Mouse (Mus musculus): Measurements from ENCODE around the gene Gsap. TPM values are rescaled to one million over a fixed set of nuclear protein-coding genes. Genes with fewer than 3 reads are reported as not detected.
A peak's percentile ranks its signal among the peaks of the same experiment; 100 is the strongest.

Gsap gene
- polyA plus RNA-seq, 1 experiment from 2014 or later, result 3.6 TPM

GRCm38 (mm10) chr5:21257806-21258205 is 71.8 kb downstream of the Gsap start:
- Histone ChIP-seq H3K36me3 (ENCODE audit: control insufficient read depth, insufficient read depth, low read length) (no peaks in the 10 kb centered on the region), H3K4me3 (ENCODE audit: low read depth, low read length) (no peak overlapping the region), H3K27me3 (replicated peaks; ENCODE audit: control insufficient read depth, insufficient read depth, low read length) (no peaks in the 10 kb centered on the region), H3K4me2 (ENCODE audit: low read depth, low read length) (no peak overlapping the region), H3K9ac (ENCODE audit: low read depth, low read length) (no peak overlapping the region), H3K27ac (replicated peaks; ENCODE audit: low read depth, low read length) (no peak overlapping the region), H3K9me3 (ENCODE audit: control insufficient read depth, low read length) (no peaks in the 10 kb centered on the region), H3K4me1 (ENCODE audit: control insufficient read depth, insufficient read depth, low read length) (peaks cover 10% of the 10 kb centered on the region)
- 66% methylated on average over 6 of the region's 6 CpGs for WGBS
- no peak for DNase-seq (ENCODE audit: low spot score)
- ATAC-seq (ENCODE audit: low read depth), result no peak

DNA sequence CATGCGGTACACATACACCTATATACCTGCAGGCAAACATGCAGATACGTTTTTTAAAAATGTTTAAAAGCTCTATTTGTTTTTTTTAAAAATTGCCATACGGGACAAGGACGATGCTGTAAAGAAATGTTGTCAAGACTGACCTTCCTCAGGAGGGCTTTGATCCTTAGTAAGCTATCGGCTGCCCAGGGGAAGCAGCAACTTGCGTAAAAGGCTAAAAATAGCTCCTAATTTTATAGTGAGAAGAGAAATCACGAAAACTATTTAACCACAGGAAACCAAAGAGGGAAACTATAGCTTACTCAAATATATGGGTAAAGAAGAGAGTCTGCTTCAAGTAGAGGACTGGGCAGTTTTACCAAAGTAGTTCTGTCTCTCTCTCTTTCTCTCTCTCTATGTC is 74.7 kb downstream of the Gsap start:
- no peaks in the 10 kb centered on the region for H3K9me3 ChIP-seq (ENCODE audit: control insufficient read depth, low read length)
- H3K4me2 ChIP-seq (ENCODE audit: low read depth, low read length), result no peak overlapping the region
- H3K27me3 ChIP-seq (replicated peaks; ENCODE audit: control insufficient read depth, insufficient read depth, low read length), result no peaks in the 10 kb centered on the region
- H3K4me1 ChIP-seq (ENCODE audit: control insufficient read depth, insufficient read depth, low read length), result peaks cover 18% of the 10 kb centered on the region
- DNase-seq (ENCODE audit: low spot score) (no peak), ATAC-seq (ENCODE audit: low read depth) (no peak)
- H3K4me3 ChIP-seq (ENCODE audit: low read depth, low read length), result no peak overlapping the region
- no peaks in the 10 kb centered on the region for H3K36me3 ChIP-seq (ENCODE audit: control insufficient read depth, insufficient read depth, low read length)
- WGBS, result 48% methylated on average over 7 of the region's 7 CpGs
- H3K9ac ChIP-seq (ENCODE audit: low read depth, low read length), result no peak overlapping the region
- H3K27ac ChIP-seq (replicated peaks; ENCODE audit: low read depth, low read length), result no peak overlapping the region

GRCm38 (mm10) chr5:21261202-21261844 is 75.3 kb downstream of the Gsap start:
- no peaks in the 10 kb centered on the region for H3K36me3 ChIP-seq (ENCODE audit: control insufficient read depth, insufficient read depth, low read length)
- peaks cover 18% of the 10 kb centered on the region for H3K4me1 ChIP-seq (ENCODE audit: control insufficient read depth, insufficient read depth, low read length)
- no peak overlapping the region for H3K4me3 ChIP-seq (ENCODE audit: low read depth, low read length)
- H3K27me3 ChIP-seq (replicated peaks; ENCODE audit: control insufficient read depth, insufficient read depth, low read length), result no peaks in the 10 kb centered on the region
- no peak for DNase-seq (ENCODE audit: low spot score)
- H3K27ac ChIP-seq (replicated peaks; ENCODE audit: low read depth, low read length), result no peak overlapping the region
- ATAC-seq (ENCODE audit: low read depth), result no peak
- 30% methylated on average over 6 of the region's 6 CpGs for WGBS
- H3K4me2 ChIP-seq (ENCODE audit: low read depth, low read length), result no peak overlapping the region
- H3K9ac ChIP-seq (ENCODE audit: low read depth, low read length), result no peak overlapping the region
- H3K9me3 ChIP-seq (ENCODE audit: control insufficient read depth, low read length), result no peaks in the 10 kb centered on the region

DNA sequence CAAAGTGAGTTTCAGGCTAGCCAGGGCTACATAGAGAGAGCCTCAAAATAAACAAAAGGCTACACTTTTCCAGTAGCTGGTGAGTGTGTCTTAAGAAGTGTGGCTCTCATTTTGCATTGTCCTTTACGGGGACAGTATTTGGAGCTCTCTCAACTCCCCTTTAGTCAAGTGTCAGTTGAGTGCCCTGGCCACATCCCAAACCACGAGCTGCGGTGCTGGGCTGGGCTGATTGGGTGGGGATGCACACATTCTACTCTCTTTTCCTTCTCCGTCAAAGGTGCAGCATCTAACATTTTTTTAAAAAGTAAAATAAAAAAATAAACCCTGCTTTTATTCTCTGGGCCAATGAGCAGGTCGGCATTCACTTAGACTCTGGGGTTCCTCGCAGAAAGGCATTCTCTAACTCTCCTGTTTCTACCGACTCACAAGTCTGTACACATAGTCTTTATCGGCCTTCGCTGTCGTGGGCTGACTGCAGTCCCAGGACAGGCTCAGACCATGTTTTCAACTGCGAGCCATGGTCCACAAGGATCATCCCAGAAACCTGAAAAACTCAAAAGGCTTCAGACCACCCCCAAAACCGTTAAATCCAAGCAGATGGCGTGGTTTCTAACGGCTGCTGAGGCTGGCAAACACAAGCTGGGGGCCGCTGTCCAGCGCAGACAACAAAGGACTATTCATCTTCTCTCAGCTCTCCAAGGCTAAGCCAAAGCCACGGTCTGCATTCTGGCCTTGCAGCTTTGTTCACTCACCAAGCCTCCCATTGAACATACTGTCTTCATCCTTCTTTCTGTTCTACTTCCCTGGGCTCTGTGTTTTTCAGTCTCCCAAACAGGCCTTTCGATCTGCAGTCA is 77.4 kb downstream of the Gsap start:
- peak; percentile 60; the same call in 1 of the 2 replicates for ATAC-seq (ENCODE audit: low read depth)
- Histone ChIP-seq H3K4me2 (ENCODE audit: low read depth, low read length) (no peak overlapping the region), H3K27ac (replicated peaks; ENCODE audit: low read depth, low read length) (no peak overlapping the region; the same call in 1 of the 2 replicates), H3K36me3 (ENCODE audit: control insufficient read depth, insufficient read depth, low read length) (no peaks in the 10 kb centered on the region), H3K4me3 (ENCODE audit: low read depth, low read length) (no peak overlapping the region), H3K9me3 (ENCODE audit: control insufficient read depth, low read length) (no peaks in the 10 kb centered on the region), H3K9ac (ENCODE audit: low read depth, low read length) (no peak overlapping the region), H3K4me1 (ENCODE audit: control insufficient read depth, insufficient read depth, low read length) (peaks cover 18% of the 10 kb centered on the region), H3K27me3 (replicated peaks; ENCODE audit: control insufficient read depth, insufficient read depth, low read length) (no peaks in the 10 kb centered on the region)
- peak; percentile 56 for DNase-seq (ENCODE audit: low spot score)
- WGBS, result 39% methylated on average over 18 of the region's 18 CpGs

DNA sequence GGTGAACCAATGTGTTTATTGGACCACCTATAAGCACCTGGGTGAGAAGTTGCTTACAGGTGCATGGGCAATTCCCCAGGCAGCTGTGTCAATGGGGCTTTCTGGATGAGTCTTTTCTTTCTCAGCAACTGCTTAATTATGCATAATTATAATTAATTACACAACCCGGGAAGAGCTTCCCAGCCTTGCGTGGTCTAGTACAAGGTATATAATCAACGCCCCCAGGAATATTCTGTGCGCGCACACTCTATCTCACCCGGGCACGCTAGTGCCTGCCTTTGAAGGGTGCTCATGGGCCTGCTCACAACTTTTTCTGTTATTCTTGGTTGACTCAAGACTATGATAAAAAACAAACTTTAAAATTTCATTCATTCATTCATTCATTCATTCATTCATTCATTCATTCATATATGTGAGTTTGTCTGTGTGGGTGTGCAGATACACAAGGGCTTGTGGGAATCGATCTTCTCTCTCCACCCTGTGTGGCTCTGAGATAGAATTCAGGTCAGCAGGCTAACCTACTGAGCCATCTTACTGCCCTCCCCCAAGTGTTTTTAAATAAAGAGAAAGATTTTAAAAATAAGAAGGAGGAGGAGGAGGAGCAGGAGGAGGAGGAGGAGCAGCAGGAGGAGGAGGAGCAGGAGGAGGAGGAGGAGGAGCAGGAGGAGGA is 78.4 kb downstream of the Gsap start:
- peaks cover 18% of the 10 kb centered on the region for H3K4me1 ChIP-seq (ENCODE audit: control insufficient read depth, insufficient read depth, low read length)
- peak; percentile 17; the same call in 1 of the 2 replicates for ATAC-seq (ENCODE audit: low read depth)
- no peak overlapping the region for H3K9ac ChIP-seq (ENCODE audit: low read depth, low read length)
- H3K36me3 ChIP-seq (ENCODE audit: control insufficient read depth, insufficient read depth, low read length), result no peaks in the 10 kb centered on the region
- no peak overlapping the region for H3K27ac ChIP-seq (replicated peaks; ENCODE audit: low read depth, low read length)
- WGBS, result 85% methylated on average over 8 of the region's 8 CpGs
- no peaks in the 10 kb centered on the region for H3K27me3 ChIP-seq (replicated peaks; ENCODE audit: control insufficient read depth, insufficient read depth, low read length)
- H3K4me2 ChIP-seq (ENCODE audit: low read depth, low read length), result no peak overlapping the region
- no peaks in the 10 kb centered on the region for H3K9me3 ChIP-seq (ENCODE audit: control insufficient read depth, low read length)
- DNase-seq (ENCODE audit: low spot score), result no peak
- H3K4me3 ChIP-seq (ENCODE audit: low read depth, low read length), result no peak overlapping the region

DNA sequence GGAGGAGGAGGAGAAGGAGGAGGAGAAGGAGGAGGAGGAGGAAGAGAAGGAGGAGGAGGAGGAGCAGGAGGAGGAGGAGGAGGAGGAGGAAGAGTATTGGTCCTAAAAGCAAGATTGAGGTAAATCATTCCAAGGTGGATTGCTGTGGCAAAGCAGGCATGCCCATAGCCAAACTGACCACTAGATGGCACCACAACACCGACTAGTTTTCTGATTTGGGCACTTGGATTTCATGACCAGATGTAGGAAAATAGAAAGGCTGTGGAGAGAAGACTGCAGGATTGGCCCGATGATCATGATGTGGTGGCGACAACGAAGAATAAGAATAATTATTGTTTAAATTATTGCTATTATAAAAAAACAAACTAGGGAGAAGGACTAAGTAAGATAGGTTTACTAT is 79.0 kb downstream of the Gsap start:
- Histone ChIP-seq H3K4me2 (ENCODE audit: low read depth, low read length) (no peak overlapping the region), H3K4me3 (ENCODE audit: low read depth, low read length) (no peak overlapping the region), H3K36me3 (ENCODE audit: control insufficient read depth, insufficient read depth, low read length) (no peaks in the 10 kb centered on the region), H3K27ac (replicated peaks; ENCODE audit: low read depth, low read length) (no peak overlapping the region), H3K9me3 (ENCODE audit: control insufficient read depth, low read length) (no peaks in the 10 kb centered on the region), H3K27me3 (replicated peaks; ENCODE audit: control insufficient read depth, insufficient read depth, low read length) (no peaks in the 10 kb centered on the region), H3K4me1 (ENCODE audit: control insufficient read depth, insufficient read depth, low read length) (peaks cover 18% of the 10 kb centered on the region), H3K9ac (ENCODE audit: low read depth, low read length) (no peak overlapping the region)
- 18% methylated on average over 4 of the region's 4 CpGs for WGBS
- ATAC-seq (ENCODE audit: low read depth), result peak; percentile 64; the same call in 1 of the 2 replicates
- DNase-seq (ENCODE audit: low spot score), result peak; percentile 87

DNA sequence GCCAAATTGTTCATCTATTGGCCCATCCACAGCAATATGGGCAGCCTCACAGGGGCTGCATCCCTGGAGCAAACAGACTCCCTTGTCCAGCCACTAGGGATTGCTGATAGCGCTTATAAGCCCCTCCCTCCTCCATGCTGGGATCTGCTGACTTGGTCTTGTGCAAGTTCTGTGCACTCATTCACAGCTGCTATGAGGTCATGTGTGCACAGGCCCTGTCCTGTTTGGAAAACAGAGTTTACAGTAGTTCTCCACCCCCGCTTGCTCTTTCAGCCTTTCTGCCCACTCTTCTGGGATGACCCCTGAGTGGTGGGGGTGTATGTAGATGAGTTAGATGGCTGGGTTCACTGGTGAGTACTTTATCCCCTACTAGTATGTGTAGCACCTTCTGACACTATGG is 81.0 kb downstream of the Gsap start:
- H3K27ac ChIP-seq (replicated peaks; ENCODE audit: low read depth, low read length), result no peak overlapping the region
- 77% methylated on average over 2 of the region's 2 CpGs for WGBS
- H3K27me3 ChIP-seq (replicated peaks; ENCODE audit: control insufficient read depth, insufficient read depth, low read length), result no peaks in the 10 kb centered on the region
- DNase-seq (ENCODE audit: low spot score) (no peak), ATAC-seq (ENCODE audit: low read depth) (no peak)
- H3K9ac ChIP-seq (ENCODE audit: low read depth, low read length), result no peak overlapping the region
- H3K4me1 ChIP-seq (ENCODE audit: control insufficient read depth, insufficient read depth, low read length), result peaks cover 8% of the 10 kb centered on the region; the same call in 1 of the 2 replicates
- H3K4me3 ChIP-seq (ENCODE audit: low read depth, low read length), result no peak overlapping the region
- no peaks in the 10 kb centered on the region for H3K9me3 ChIP-seq (ENCODE audit: control insufficient read depth, low read length)
- no peaks in the 10 kb centered on the region for H3K36me3 ChIP-seq (ENCODE audit: control insufficient read depth, insufficient read depth, low read length)
- H3K4me2 ChIP-seq (ENCODE audit: low read depth, low read length), result no peak overlapping the region

- no peak overlapping the region for H3K4me2 ChIP-seq (ENCODE audit: low read depth, low read length)
- no peaks in the 10 kb centered on the region for H3K27me3 ChIP-seq (replicated peaks; ENCODE audit: control insufficient read depth, insufficient read depth, low read length)
- no peak overlapping the region for H3K4me3 ChIP-seq (ENCODE audit: low read depth, low read length)
- WGBS, result 77% methylated on average over 5 of the region's 5 CpGs
- H3K9me3 ChIP-seq (ENCODE audit: control insufficient read depth, low read length), result no peaks in the 10 kb centered on the region
- H3K36me3 ChIP-seq (ENCODE audit: control insufficient read depth, insufficient read depth, low read length), result no peaks in the 10 kb centered on the region
- no peak overlapping the region for H3K27ac ChIP-seq (replicated peaks; ENCODE audit: low read depth, low read length)
- no peaks in the 10 kb centered on the region for H3K4me1 ChIP-seq (ENCODE audit: control insufficient read depth, insufficient read depth, low read length)
- DNase-seq (ENCODE audit: low spot score) (no peak), ATAC-seq (ENCODE audit: low read depth) (no peak)
- H3K9ac ChIP-seq (ENCODE audit: low read depth, low read length), result no peak overlapping the region
Observed at GRCm38 (mm10) chr5:21269446-21269845, 83.4 kb downstream of the Gsap start.
